Mouse (Mus musculus) limb, embryonic 14.5 days (tissue): ENCODE data around the gene Fhl1. TPM values are rescaled to one million over a fixed set of nuclear protein-coding genes. Genes with fewer than 3 reads are reported as not detected.

Experiments used
- ATAC-seq: fragments of 200-750 bp; cut with Nextera tagmentation; 2 replicates; pipeline ENCODE4 v1.8.0; 2017; ENCODE audit warnings: low read depth, moderate number of reproducible peaks, moderate TSS enrichment; ENCODE audit not compliant: low FRiP score
- DNase-seq: peaks from one replicate; pipeline ENCODE4 v3.0.0-alpha.2; 2015; ENCODE audit warnings: low spot score
- H3K27ac ChIP-seq: fragments of 300-500 bp; sonication (generic); replicated peaks from 2 replicates; pipeline ENCODE4 v1.5.1; 2014; ENCODE audit warnings: low read depth, mild to moderate bottlenecking, low read length, moderate library complexity, mixed read lengths
- H3K27me3 ChIP-seq: fragments of 300-500 bp; sonication (generic); 2 replicates; pipeline ENCODE4 v1.6.1; 2014; ENCODE audit warnings: low read length, mixed read lengths; ENCODE audit not compliant: control insufficient read depth, insufficient read depth
- H3K36me3 ChIP-seq: fragments of 300-500 bp; sonication (generic); 2 replicates; pipeline ENCODE4 v1.6.1; 2014; ENCODE audit warnings: mild to moderate bottlenecking, low read length, moderate library complexity, mixed read lengths; ENCODE audit not compliant: control insufficient read depth, insufficient read depth
- H3K4me1 ChIP-seq: fragments of 300-500 bp; sonication (generic); 2 replicates; pipeline ENCODE4 v1.6.1; 2014; ENCODE audit warnings: antibody characterized with exemption, low read length, mixed read lengths; ENCODE audit not compliant: control insufficient read depth, insufficient read depth
- H3K4me2 ChIP-seq: fragments of 300-500 bp; sonication (generic); replicated peaks from 2 replicates; pipeline ENCODE4 v1.6.1; 2014; ENCODE audit warnings: low read depth, mild to moderate bottlenecking, low read length, moderate library complexity; ENCODE audit not compliant: severe bottlenecking
- H3K4me3 ChIP-seq: fragments of 300-500 bp; sonication (generic); replicated peaks from 2 replicates; pipeline ENCODE4 v1.5.1; 2014; ENCODE audit warnings: low read length
- H3K9ac ChIP-seq: fragments of 300-500 bp; sonication (generic); 2 replicates; pipeline ENCODE4 v1.6.1; 2014; ENCODE audit warnings: mild to moderate bottlenecking, low read depth, low read length, moderate library complexity; ENCODE audit not compliant: severe bottlenecking
- H3K9me3 ChIP-seq: fragments of 300-500 bp; sonication (generic); 2 replicates; pipeline ENCODE4 v1.6.1; 2016; ENCODE audit warnings: low read length; ENCODE audit not compliant: control insufficient read depth
- POLR2A ChIP-seq: fragments of 200-500 bp; IDR thresholded peaks from 2 replicates; pipeline ENCODE4 v1.8.0; 2012; ENCODE audit warnings: inconsistent platforms, mild to moderate bottlenecking, moderate library complexity, borderline replicate concordance; ENCODE audit not compliant: insufficient read depth, insufficient read length; ENCODE audit errors: extremely low read depth
- WGBS: fragments of 180-500 bp; shearing (Covaris S2); extraction: QIAGEN DNeasy Blood & Tissue Kit; methylation state at CpG from one replicate; pipeline ENCODE4 v1.1.7; 2014; 5-methylcytosine and 5-hydroxymethylcytosine counted together
- polyA plus RNA-seq, 2 experiments: library from polyadenylated mRNA; depleted of rRNA in 1 of 2; stranded (reverse) in 1 of 2; unstranded in 1 of 2; fragments of >200 nt; fragmentation: Nextera tagmentation in 1 of 2; extraction: Ambion mirVana in 1 of 2; gene quantifications; 2 replicates each; pipeline versions ENCODE4 v1.2.1 to v1.2.3; 2012 to 2014

Gene Fhl1
- polyA plus RNA-seq, 2 experiments = 167 to 179 TPM

DNA sequence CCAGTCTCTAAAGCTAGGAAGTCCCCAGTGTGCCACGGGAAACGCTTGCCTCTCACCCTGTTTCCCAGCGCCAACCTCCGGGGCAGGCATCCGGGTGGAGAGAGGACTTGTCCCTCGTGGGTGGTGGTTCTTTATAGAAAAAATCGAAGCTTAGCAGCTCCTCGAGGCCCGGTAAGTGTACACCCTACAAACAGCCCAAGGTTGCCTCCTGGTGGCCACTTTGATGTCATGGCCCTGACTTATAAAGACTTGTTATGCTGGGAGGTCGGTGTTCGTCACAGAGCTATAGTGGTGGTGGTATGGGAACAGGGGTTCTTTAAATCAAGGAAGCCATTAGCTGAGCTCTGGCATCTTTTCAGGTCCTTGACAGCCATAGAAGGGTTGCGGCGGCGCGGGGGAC is 59.7 kb downstream of the Fhl1 start:
- Histone ChIP-seq H3K9ac (no peak overlapping the region), H3K4me2 (no peak overlapping the region), H3K27ac (no peak overlapping the region), H3K27me3 (no peaks in the 10 kb centered on the region), H3K4me3 (no peak overlapping the region), H3K9me3 (no peaks in the 10 kb centered on the region), H3K4me1 (no peaks in the 10 kb centered on the region), H3K36me3 (peaks cover 9% of the 10 kb centered on the region; the same call in 1 of the 2 replicates)
- ATAC-seq (peak; percentile 55; the same call in 1 of the 2 replicates), DNase-seq (peak; percentile 56)
- WGBS = 51% methylated on average over 15 of the region's 15 CpGs
- TF ChIP-seq POLR2A = no peak

DNA sequence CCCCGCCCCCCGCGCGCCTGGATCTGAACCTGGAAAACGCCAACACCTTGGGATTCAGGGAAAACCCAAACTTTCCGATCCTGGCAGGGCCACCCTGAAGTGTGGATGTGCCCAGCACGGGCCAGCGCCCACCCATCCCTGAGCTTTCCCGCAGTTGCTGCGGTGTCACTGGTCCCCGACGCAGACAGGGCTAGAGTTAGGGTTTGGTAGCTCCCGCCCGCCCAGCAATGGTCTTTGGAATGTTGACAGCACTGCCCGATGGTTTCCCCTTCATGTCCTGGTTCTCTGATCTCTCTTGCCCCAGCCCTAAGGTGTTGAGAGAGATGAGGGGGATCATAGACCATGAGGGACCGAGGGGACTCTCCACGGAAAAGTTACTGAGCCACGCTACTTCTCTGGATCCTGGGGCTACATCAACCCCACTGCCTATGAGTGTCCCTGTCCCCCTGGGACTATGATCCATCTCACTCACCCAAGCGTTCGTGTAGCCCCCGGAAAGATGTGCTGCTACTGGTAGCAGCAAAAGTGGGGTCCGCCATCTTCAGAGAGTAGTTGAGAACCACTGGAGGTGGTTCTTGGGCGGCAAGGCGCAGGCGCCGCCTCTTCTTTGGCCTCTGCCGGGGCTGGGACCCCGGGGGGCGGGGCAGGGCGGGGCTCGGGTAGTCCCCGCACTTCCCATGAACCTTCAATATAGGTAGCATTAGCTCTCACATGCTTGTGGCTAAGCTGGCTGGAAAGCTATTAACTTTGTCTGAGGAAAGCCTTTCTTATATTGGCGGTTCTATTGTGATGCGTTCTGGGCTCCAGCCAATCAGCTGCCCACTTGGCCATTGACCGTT is 90.4 kb downstream of the Fhl1 start, which contains the start of gene Map7d3:
Gene Map7d3 (minus strand): TSS at position 562 of the 839 bp plus-strand sequence.
- no peaks in the 10 kb centered on the region for H3K36me3 ChIP-seq
- H3K9me3 ChIP-seq = no peaks in the 10 kb centered on the region
- no peak for TF ChIP-seq POLR2A
- H3K9ac ChIP-seq = peak within 1 kb of the TSS; percentile 44
- peak within 1 kb of the TSS; percentile 56 for H3K4me2 ChIP-seq
- no peaks in the 10 kb centered on the region for H3K27me3 ChIP-seq
- 20% methylated on average over 25 of the region's 35 CpGs for WGBS
- DNase-seq (peak; percentile 30), ATAC-seq (peak; percentile 68; the same call in 1 of the 2 replicates)
- no peaks in the 10 kb centered on the region for H3K4me1 ChIP-seq
- peak within 1 kb of the TSS; percentile 41 for H3K4me3 ChIP-seq
- H3K27ac ChIP-seq = no peak within 1 kb of the TSS

DNA sequence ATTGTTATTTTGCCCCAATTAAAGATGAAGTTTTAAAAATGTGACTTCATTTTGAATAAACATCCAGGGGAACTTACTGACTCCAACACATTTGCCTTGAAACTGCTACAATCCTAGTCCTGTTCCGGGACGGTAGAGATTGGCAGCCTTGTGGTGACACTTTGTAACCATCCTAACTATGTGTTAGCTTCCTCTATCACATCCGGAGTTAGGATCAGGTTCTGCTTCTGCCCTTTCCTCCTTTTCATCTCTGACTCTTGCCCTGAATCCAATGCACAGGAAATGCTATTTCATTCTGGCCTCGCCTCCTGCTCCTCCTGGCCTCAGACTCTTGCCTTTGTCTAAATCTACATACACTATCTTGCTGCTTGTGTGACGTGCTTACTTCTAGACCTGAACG is 95.9 kb downstream of the Fhl1 start:
- WGBS = 81% methylated on average over 6 of the region's 6 CpGs
- DNase-seq = no peak
- TF ChIP-seq POLR2A = no peak
- H3K27me3 ChIP-seq = no peaks in the 10 kb centered on the region
- H3K36me3 ChIP-seq = no peaks in the 10 kb centered on the region
- ATAC-seq = no peak
- no peak overlapping the region for H3K9ac ChIP-seq
- no peaks in the 10 kb centered on the region for H3K9me3 ChIP-seq
- H3K4me2 ChIP-seq = no peak overlapping the region
- no peaks in the 10 kb centered on the region for H3K4me1 ChIP-seq
- no peak overlapping the region for H3K27ac ChIP-seq
- no peak overlapping the region for H3K4me3 ChIP-seq

DNA sequence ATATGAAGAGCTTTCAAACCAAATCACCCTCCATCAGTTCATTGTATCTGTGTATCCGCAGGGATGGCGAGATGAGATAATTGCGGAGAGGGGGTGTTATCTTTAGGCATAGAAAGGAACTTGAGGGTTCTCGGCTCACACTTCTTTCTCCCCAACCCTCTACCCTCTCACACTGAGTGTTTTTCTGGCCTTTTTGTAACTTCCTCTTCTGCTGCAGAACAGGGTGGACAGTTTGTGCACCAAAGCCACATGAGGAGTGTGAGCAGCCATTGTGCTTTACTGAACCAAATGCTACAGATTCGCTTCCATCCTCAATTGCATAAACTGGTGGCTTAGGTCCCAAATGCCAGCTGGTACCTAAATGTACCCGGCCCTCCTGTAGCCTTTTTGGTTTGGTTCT is 104.3 kb downstream of the Fhl1 start:
- H3K9me3 ChIP-seq = no peaks in the 10 kb centered on the region
- H3K4me2 ChIP-seq = no peak overlapping the region
- ATAC-seq (no peak), DNase-seq (no peak)
- WGBS = 84% methylated on average over 6 of the region's 6 CpGs
- H3K4me1 ChIP-seq = no peaks in the 10 kb centered on the region
- TF ChIP-seq POLR2A = no peak
- H3K27ac ChIP-seq = no peak overlapping the region
- H3K36me3 ChIP-seq = no peaks in the 10 kb centered on the region
- H3K4me3 ChIP-seq = no peak overlapping the region
- H3K9ac ChIP-seq = no peak overlapping the region
- H3K27me3 ChIP-seq = no peaks in the 10 kb centered on the region

DNA sequence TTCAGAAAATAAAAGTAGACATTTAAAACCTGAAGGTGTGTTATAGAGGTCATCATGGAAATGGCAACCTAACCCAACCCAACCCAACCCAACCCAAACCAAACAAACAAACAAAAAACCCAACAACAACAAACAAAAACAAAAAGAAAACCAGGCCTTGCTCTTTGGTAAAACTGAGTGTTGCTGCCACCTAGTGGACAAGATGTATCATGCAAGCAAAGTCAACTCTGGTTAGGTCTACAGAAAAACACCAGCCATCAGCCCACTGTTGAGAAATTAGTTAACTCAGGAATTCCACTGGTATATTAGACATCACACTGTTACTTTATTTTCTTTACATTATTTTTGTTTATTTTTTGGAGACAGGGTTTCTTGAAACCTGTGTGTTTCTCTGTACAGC is 107.8 kb downstream of the Fhl1 start:
- Histone ChIP-seq H3K9me3 (no peaks in the 10 kb centered on the region), H3K27ac (no peak overlapping the region), H3K9ac (no peak overlapping the region), H3K4me1 (no peaks in the 10 kb centered on the region), H3K4me2 (no peak overlapping the region), H3K4me3 (no peak overlapping the region), H3K36me3 (no peaks in the 10 kb centered on the region), H3K27me3 (no peaks in the 10 kb centered on the region)
- DNase-seq = no peak
- no peak for ATAC-seq
- no peak for TF ChIP-seq POLR2A
